Mouse (Mus musculus): ENCODE measurements around the gene Kctd8. TPM values are rescaled to one million over a fixed set of nuclear protein-coding genes. Genes with fewer than 3 reads are reported as not detected.

Kctd8 gene
- polyA plus RNA-seq, 1 experiment from 2014 or later, result not detected

DNA sequence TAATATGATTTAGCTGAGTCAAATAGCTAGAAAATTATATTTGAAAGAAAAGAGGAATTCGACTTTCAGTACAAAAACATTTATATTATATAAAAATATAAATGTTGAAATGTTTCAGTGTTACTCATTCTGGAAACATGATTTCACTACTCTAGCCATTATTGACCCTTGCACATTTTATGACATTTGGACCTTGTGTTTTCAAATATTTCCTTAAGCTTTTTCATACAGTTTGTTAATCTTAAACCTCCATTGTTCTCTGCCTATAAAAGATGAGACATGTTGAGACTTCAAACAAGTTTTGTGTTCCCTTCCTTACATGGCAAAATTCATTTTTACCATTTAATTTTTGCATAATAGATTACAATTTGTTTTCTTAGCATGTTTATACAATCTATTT is 118.9 kb downstream of the Kctd8 start:
- H3K4me2 ChIP-seq (ENCODE audit: low read depth, low read length), result no peak overlapping the region
- H3K9ac ChIP-seq (ENCODE audit: low read depth, low read length), result no peak overlapping the region
- 49% methylated on average over 1 of the region's 1 CpGs for WGBS (ENCODE audit: insufficient replicate concordance)
- H3K9me3 ChIP-seq (replicated peaks; ENCODE audit: control insufficient read depth, low read length), result no peaks in the 10 kb centered on the region
- no peaks in the 10 kb centered on the region for H3K27me3 ChIP-seq (ENCODE audit: control insufficient read depth, insufficient read depth, low read depth, low read length)
- H3K4me3 ChIP-seq (ENCODE audit: low read depth, low read length), result no peak overlapping the region
- no peak overlapping the region for H3K27ac ChIP-seq (ENCODE audit: low read length)
- no peak for ATAC-seq (ENCODE audit: low read depth)
- no peaks in the 10 kb centered on the region for H3K36me3 ChIP-seq (ENCODE audit: control insufficient read depth, insufficient read depth)
- H3K4me1 ChIP-seq (ENCODE audit: control insufficient read depth, low read depth, low read length), result no peaks in the 10 kb centered on the region

DNA sequence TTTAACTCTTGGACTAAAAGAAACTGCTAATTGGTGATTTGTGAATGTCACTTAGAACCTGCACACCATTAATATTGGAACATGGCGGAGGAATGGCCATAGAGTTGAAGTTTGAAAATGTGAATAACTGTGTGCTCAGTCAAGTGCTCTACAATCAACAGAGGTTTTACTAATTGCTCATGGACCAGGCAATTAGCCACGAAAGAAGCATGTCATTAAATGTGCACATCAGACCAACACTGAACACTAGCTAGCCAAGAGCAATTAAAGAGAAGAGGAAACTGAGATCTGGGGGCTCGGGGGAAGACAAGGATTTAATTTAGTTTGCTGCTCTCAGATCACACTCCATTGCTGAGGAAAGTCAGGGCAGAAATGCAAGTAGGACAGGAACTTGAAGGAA is 126.3 kb downstream of the Kctd8 start:
- no peaks in the 10 kb centered on the region for H3K27me3 ChIP-seq (ENCODE audit: control insufficient read depth, insufficient read depth, low read depth, low read length)
- no peaks in the 10 kb centered on the region for H3K4me1 ChIP-seq (ENCODE audit: control insufficient read depth, low read depth, low read length)
- no peak overlapping the region for H3K27ac ChIP-seq (ENCODE audit: low read length)
- no peak overlapping the region for H3K4me3 ChIP-seq (ENCODE audit: low read depth, low read length)
- no peak for ATAC-seq (ENCODE audit: low read depth)
- no peak overlapping the region for H3K4me2 ChIP-seq (ENCODE audit: low read depth, low read length)
- no peaks in the 10 kb centered on the region for H3K9me3 ChIP-seq (replicated peaks; ENCODE audit: control insufficient read depth, low read length)
- no peak overlapping the region for H3K9ac ChIP-seq (ENCODE audit: low read depth, low read length)
- WGBS (ENCODE audit: insufficient replicate concordance), result 46% methylated on average over 3 of the region's 3 CpGs
- no peaks in the 10 kb centered on the region for H3K36me3 ChIP-seq (ENCODE audit: control insufficient read depth, insufficient read depth)

DNA sequence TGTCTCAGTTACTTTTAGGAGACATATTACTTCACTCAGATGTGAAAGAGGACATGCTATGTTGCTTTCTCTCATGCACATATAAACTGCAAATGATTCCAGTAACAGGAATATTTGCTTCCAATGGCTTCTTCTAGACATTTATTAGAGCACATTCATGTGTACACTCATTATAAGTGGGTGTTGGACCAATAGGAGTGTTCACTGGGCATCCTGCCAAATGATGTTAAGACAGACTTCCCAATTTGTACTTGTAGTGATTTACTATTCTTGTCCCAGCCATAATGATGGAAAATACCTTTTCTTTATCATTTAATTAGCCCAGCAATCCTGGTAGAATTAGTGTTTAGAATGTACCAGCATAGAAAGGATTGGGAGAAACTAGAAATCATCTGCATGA is 132.1 kb downstream of the Kctd8 start:
- Histone ChIP-seq H3K27ac (ENCODE audit: low read length) (no peak overlapping the region), H3K9ac (ENCODE audit: low read depth, low read length) (no peak overlapping the region), H3K4me2 (ENCODE audit: low read depth, low read length) (no peak overlapping the region), H3K9me3 (replicated peaks; ENCODE audit: control insufficient read depth, low read length) (no peaks in the 10 kb centered on the region), H3K4me1 (ENCODE audit: control insufficient read depth, low read depth, low read length) (no peaks in the 10 kb centered on the region), H3K36me3 (ENCODE audit: control insufficient read depth, insufficient read depth) (no peaks in the 10 kb centered on the region), H3K27me3 (ENCODE audit: control insufficient read depth, insufficient read depth, low read depth, low read length) (no peaks in the 10 kb centered on the region), H3K4me3 (ENCODE audit: low read depth, low read length) (no peak overlapping the region)
- no peak for ATAC-seq (ENCODE audit: low read depth)

DNA sequence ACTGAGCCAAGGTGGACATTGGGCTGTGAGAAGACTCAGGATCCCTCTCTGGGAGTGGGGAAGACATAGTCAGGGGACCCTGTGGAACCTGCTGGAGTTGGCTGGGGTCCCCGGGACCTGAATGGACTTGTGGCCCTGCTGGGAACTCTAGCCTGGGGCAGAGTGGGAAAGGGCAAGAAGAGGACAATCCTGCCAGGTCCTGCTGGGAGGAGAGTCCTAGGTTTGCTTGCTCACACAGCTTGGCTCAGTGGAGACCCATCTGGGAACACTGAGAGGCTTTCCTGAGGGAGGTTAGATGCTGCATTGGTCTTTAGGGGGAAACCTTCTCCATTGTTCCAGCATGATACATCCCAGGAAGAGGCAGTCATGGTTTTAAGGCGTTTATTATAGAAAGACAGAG is 133.8 kb downstream of the Kctd8 start:
- Histone ChIP-seq H3K9me3 (replicated peaks; ENCODE audit: control insufficient read depth, low read length) (no peaks in the 10 kb centered on the region), H3K4me2 (ENCODE audit: low read depth, low read length) (no peak overlapping the region), H3K27ac (ENCODE audit: low read length) (no peak overlapping the region), H3K27me3 (ENCODE audit: control insufficient read depth, insufficient read depth, low read depth, low read length) (no peaks in the 10 kb centered on the region), H3K4me1 (ENCODE audit: control insufficient read depth, low read depth, low read length) (no peaks in the 10 kb centered on the region), H3K4me3 (ENCODE audit: low read depth, low read length) (no peak overlapping the region), H3K36me3 (ENCODE audit: control insufficient read depth, insufficient read depth) (no peaks in the 10 kb centered on the region), H3K9ac (ENCODE audit: low read depth, low read length) (no peak overlapping the region)
- no peak for ATAC-seq (ENCODE audit: low read depth)
- 46% methylated on average over 2 of the region's 2 CpGs for WGBS (ENCODE audit: insufficient replicate concordance)

- no peak overlapping the region for H3K4me2 ChIP-seq (ENCODE audit: low read depth, low read length)
- H3K36me3 ChIP-seq (ENCODE audit: control insufficient read depth, insufficient read depth), result no peaks in the 10 kb centered on the region
- H3K4me1 ChIP-seq (ENCODE audit: control insufficient read depth, low read depth, low read length), result no peaks in the 10 kb centered on the region
- no peak overlapping the region for H3K27ac ChIP-seq (ENCODE audit: low read length)
- WGBS (ENCODE audit: insufficient replicate concordance), result 59% methylated on average over 4 of the region's 4 CpGs
- no peak overlapping the region for H3K9ac ChIP-seq (ENCODE audit: low read depth, low read length)
- no peak overlapping the region for H3K4me3 ChIP-seq (ENCODE audit: low read depth, low read length)
- ATAC-seq (ENCODE audit: low read depth), result no peak
- no peaks in the 10 kb centered on the region for H3K27me3 ChIP-seq (ENCODE audit: control insufficient read depth, insufficient read depth, low read depth, low read length)
- no peaks in the 10 kb centered on the region for H3K9me3 ChIP-seq (replicated peaks; ENCODE audit: control insufficient read depth, low read length)
Measured at GRCm38 (mm10) chr5:69159897-69160509, 181.5 kb downstream of the Kctd8 start.

- Histone ChIP-seq H3K27ac (ENCODE audit: low read length) (no peak overlapping the region), H3K4me2 (ENCODE audit: low read depth, low read length) (no peak overlapping the region), H3K9ac (ENCODE audit: low read depth, low read length) (no peak overlapping the region), H3K36me3 (ENCODE audit: control insufficient read depth, insufficient read depth) (no peaks in the 10 kb centered on the region), H3K27me3 (ENCODE audit: control insufficient read depth, insufficient read depth, low read depth, low read length) (no peaks in the 10 kb centered on the region), H3K4me1 (ENCODE audit: control insufficient read depth, low read depth, low read length) (no peaks in the 10 kb centered on the region), H3K9me3 (replicated peaks; ENCODE audit: control insufficient read depth, low read length) (no peaks in the 10 kb centered on the region), H3K4me3 (ENCODE audit: low read depth, low read length) (no peak overlapping the region)
- WGBS (ENCODE audit: insufficient replicate concordance), result 57% methylated on average over 3 of the region's 3 CpGs
- no peak for ATAC-seq (ENCODE audit: low read depth)
Measured at GRCm38 (mm10) chr5:69156489-69156888, 185.0 kb downstream of the Kctd8 start.

GRCm38 (mm10) chr5:69145827-69146226 is 195.7 kb downstream of the Kctd8 start:
- Histone ChIP-seq H3K4me1 (ENCODE audit: control insufficient read depth, low read depth, low read length) (no peaks in the 10 kb centered on the region), H3K9me3 (replicated peaks; ENCODE audit: control insufficient read depth, low read length) (no peaks in the 10 kb centered on the region), H3K9ac (ENCODE audit: low read depth, low read length) (no peak overlapping the region), H3K27me3 (ENCODE audit: control insufficient read depth, insufficient read depth, low read depth, low read length) (no peaks in the 10 kb centered on the region), H3K27ac (ENCODE audit: low read length) (no peak overlapping the region), H3K36me3 (ENCODE audit: control insufficient read depth, insufficient read depth) (no peaks in the 10 kb centered on the region), H3K4me2 (ENCODE audit: low read depth, low read length) (no peak overlapping the region), H3K4me3 (ENCODE audit: low read depth, low read length) (no peak overlapping the region)
- 60% methylated on average over 2 of the region's 2 CpGs for WGBS (ENCODE audit: insufficient replicate concordance)
- no peak for ATAC-seq (ENCODE audit: low read depth)

- Histone ChIP-seq H3K36me3 (ENCODE audit: control insufficient read depth, insufficient read depth) (no peaks in the 10 kb centered on the region), H3K4me1 (ENCODE audit: control insufficient read depth, low read depth, low read length) (no peaks in the 10 kb centered on the region), H3K9me3 (replicated peaks; ENCODE audit: control insufficient read depth, low read length) (no peaks in the 10 kb centered on the region), H3K27me3 (ENCODE audit: control insufficient read depth, insufficient read depth, low read depth, low read length) (no peaks in the 10 kb centered on the region), H3K9ac (ENCODE audit: low read depth, low read length) (no peak overlapping the region), H3K27ac (ENCODE audit: low read length) (no peak overlapping the region), H3K4me2 (ENCODE audit: low read depth, low read length) (no peak overlapping the region), H3K4me3 (ENCODE audit: low read depth, low read length) (no peak overlapping the region)
- ATAC-seq (ENCODE audit: low read depth), result no peak
- WGBS (ENCODE audit: insufficient replicate concordance), result 69% methylated on average over 4 of the region's 4 CpGs
Measured at GRCm38 (mm10) chr5:69141082-69141481, 200.4 kb downstream of the Kctd8 start.

- 61% methylated on average over 2 of the region's 2 CpGs for WGBS (ENCODE audit: insufficient replicate concordance)
- no peak for ATAC-seq (ENCODE audit: low read depth)
- no peak overlapping the region for H3K4me2 ChIP-seq (ENCODE audit: low read depth, low read length)
- H3K4me1 ChIP-seq (ENCODE audit: control insufficient read depth, low read depth, low read length), result no peaks in the 10 kb centered on the region
- no peaks in the 10 kb centered on the region for H3K27me3 ChIP-seq (ENCODE audit: control insufficient read depth, insufficient read depth, low read depth, low read length)
- no peak overlapping the region for H3K4me3 ChIP-seq (ENCODE audit: low read depth, low read length)
- H3K36me3 ChIP-seq (ENCODE audit: control insufficient read depth, insufficient read depth), result no peaks in the 10 kb centered on the region
- H3K9me3 ChIP-seq (replicated peaks; ENCODE audit: control insufficient read depth, low read length), result no peaks in the 10 kb centered on the region
- no peak overlapping the region for H3K27ac ChIP-seq (ENCODE audit: low read length)
- no peak overlapping the region for H3K9ac ChIP-seq (ENCODE audit: low read depth, low read length)
Measured at GRCm38 (mm10) chr5:69108718-69109117, 232.8 kb downstream of the Kctd8 start.
